Mouse (Mus musculus): ENCODE data around the gene BC080695.
"Not testable (repeated sequence)": the region's sequence is repeated elsewhere in the genome, so short reads cannot be mapped to it uniquely, and the experiment has no call there.

BC080695 gene

DNA sequence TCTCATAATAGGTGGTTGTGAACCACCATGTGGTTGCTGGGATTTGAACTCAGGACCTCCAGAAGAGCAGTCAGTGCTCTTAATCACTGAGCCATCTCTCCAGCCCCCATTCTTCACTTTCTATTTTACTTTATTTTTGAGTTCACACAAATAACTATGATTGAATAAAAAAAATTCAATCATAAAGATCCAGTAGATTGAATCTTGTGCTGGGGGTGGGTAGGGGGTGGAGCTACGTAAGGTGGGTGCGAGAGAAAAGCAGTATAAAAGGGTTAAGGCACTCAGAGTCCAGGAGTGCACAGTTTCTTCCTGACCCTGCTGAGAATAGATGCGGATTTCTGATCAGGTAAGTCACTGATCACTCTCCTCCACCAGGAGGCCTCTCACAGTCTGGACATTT, at the start of gene BC080695, which contains the start of gene Gm13057:
TSS of gene BC080695 (plus strand) at position 301 of the 400 bp plus-strand sequence.
TSS of gene Gm13057 (plus strand) at position 310 of the 400 bp plus-strand sequence.
- not testable (repeated sequence) for DNase-seq (ENCODE audit: low read depth, low spot score)

- DNase-seq (ENCODE audit: low read depth, low spot score): no peak
Measured at GRCm38 (mm10) chr4:143511043-143511442, 40.5 kb upstream of the BC080695 start, which contains the start of gene Gm13043. Gene Gm13043 (plus strand): TSS chr4:143511343.

DNA sequence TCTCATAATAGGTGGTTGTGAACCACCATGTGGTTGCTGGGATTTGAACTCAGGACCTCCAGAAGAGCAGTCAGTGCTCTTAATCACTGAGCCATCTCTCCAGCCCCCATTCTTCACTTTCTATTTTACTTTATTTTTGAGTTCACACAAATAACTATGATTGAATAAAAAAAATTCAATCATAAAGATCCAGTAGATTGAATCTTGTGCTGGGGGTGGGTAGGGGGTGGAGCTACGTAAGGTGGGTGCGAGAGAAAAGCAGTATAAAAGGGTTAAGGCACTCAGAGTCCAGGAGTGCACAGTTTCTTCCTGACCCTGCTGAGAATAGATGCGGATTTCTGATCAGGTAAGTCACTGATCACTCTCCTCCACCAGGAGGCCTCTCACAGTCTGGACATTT, 15.8 kb upstream of the BC080695 start, which contains the start of gene Gm13040:
TSS of gene Gm13040 (plus strand) at position 301 of the 400 bp plus-strand sequence.
- DNase-seq (ENCODE audit: low read depth, low spot score): not testable (repeated sequence)

DNA sequence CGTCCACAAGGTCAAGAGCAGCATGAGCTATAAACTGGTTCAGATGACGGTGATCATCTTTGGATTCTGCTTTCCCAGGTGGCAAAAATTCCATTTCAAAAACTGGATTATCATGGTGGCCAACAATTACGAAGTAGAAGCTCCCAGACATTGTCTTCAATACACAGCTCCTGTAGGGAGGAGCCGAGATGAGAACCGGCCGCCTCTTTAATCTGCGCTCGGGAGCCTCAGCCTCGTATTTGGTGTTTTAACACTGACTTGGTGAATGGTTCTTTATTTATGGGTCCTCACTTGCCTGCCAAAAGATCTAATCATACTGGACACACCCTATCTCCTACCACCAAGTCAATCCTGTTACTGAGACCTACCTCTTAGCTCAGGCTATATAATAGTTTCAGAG, 60.4 kb downstream of the BC080695 start:
- DNase-seq (ENCODE audit: low read depth, low spot score): not testable (repeated sequence)

GRCm38 (mm10) chr4:143614703-143615102, 63.2 kb downstream of the BC080695 start, which contains the start of gene Gm13083:
Gene Gm13083 (plus strand): TSS chr4:143615003.
- not testable (repeated sequence) for DNase-seq (ENCODE audit: low read depth, low spot score)

DNA sequence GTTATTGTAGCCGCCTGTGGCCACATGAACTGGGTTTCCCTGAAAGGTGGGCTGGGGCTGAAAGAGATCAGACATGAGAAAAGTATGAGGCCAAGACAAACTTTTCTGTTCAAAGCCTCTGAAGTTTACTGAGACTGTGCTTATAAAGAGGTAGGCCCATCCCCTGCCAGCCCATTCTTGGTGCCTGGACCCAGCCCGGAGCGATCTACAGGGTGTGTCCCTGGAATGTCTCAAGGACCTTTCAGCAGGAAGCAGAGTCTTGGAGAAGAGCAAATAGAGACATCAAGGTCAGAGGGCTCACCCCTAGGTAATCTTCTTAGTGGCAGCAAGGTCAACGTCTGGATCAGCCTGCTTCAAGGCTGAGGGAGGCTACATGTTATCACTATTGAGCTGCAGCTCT, 66.6 kb downstream of the BC080695 start:
- DNase-seq (ENCODE audit: low read depth, low spot score): peak; percentile 74

Measured in R1 (cell line).